Mouse (Mus musculus): ENCODE results near the gene Srm.

Gene Srm

GRCm38 (mm10) chr4:148591171-148591630 is at the start of gene Srm:
TSS of gene Srm (plus strand) at chr4:148591503.
- DNase-seq, result peak; percentile 97 to 98

GRCm38 (mm10) chr4:148549106-148549505 is 42.2 kb upstream of the Srm start:
- DNase-seq, result no peak

- no peak for DNase-seq
Measured at GRCm38 (mm10) chr4:148557766-148558165, 33.5 kb upstream of the Srm start.

- peak; percentile 74 to 87 for DNase-seq
Measured at GRCm38 (mm10) chr4:148558297-148559000, 32.9 kb upstream of the Srm start, which contains the start of gene Exosc10. TSS of gene Exosc10 (plus strand) at chr4:148558429.

- DNase-seq, result no peak
Measured at GRCm38 (mm10) chr4:148562676-148563075, 28.6 kb upstream of the Srm start.

GRCm38 (mm10) chr4:148563595-148563994 is 27.7 kb upstream of the Srm start:
- no peak for DNase-seq

- DNase-seq, result no peak
Measured at GRCm38 (mm10) chr4:148570138-148570537, 21.2 kb upstream of the Srm start.

GRCm38 (mm10) chr4:148570693-148571295 is 20.5 kb upstream of the Srm start:
- DNase-seq, result no peak

- no peak for DNase-seq
Measured at GRCm38 (mm10) chr4:148573222-148573621, 18.1 kb upstream of the Srm start.

GRCm38 (mm10) chr4:148580765-148581164 is 10.5 kb upstream of the Srm start:
- no peak for DNase-seq

- DNase-seq, result no peak
Measured at GRCm38 (mm10) chr4:148581422-148581821, 9.9 kb upstream of the Srm start.

- no peak for DNase-seq
Measured at GRCm38 (mm10) chr4:148583257-148583656, 8.0 kb upstream of the Srm start.

GRCm38 (mm10) chr4:148586648-148587047 is 4.7 kb upstream of the Srm start:
- DNase-seq, result no peak

GRCm38 (mm10) chr4:148588793-148589192 is 2.5 kb upstream of the Srm start:
- no peak for DNase-seq

- peak; percentile 25 to 45 for DNase-seq
Measured at GRCm38 (mm10) chr4:148589565-148589964, 1.7 kb upstream of the Srm start.

GRCm38 (mm10) chr4:148590421-148591170 is 707 bp upstream of the Srm start:
- no peak for DNase-seq

GRCm38 (mm10) chr4:148591637-148592380 is 506 bp downstream of the Srm start:
- no peak for DNase-seq

- no peak for DNase-seq
Measured at GRCm38 (mm10) chr4:148593996-148594395, 2.7 kb downstream of the Srm start.

- no peak for DNase-seq
Measured at GRCm38 (mm10) chr4:148595916-148596315, 4.6 kb downstream of the Srm start.

- no peak for DNase-seq
Measured at GRCm38 (mm10) chr4:148596731-148597130, 5.4 kb downstream of the Srm start.

GRCm38 (mm10) chr4:148598826-148599225 is 7.5 kb downstream of the Srm start:
- DNase-seq, result no peak

- DNase-seq, result no peak
Measured at GRCm38 (mm10) chr4:148600316-148600715, 9.0 kb downstream of the Srm start.

GRCm38 (mm10) chr4:148601871-148602270 is 10.6 kb downstream of the Srm start:
- no peak for DNase-seq

Data from kidney, adult 8-10 months (tissue).